Mouse (Mus musculus) lung, postnatal 0 days (tissue): Measurements from ENCODE around the gene Zkscan3. TPM values are rescaled to one million over a fixed set of nuclear protein-coding genes. Genes with fewer than 3 reads are reported as not detected.
"Not testable (repeated sequence)": the region's sequence is repeated elsewhere in the genome, so short reads cannot be mapped to it uniquely, and the experiment has no call there.

Source experiments
- ATAC-seq: fragments of 200-750 bp; cut with Nextera tagmentation; 2 replicates; pipeline ENCODE4 v1.8.0; 2017; ENCODE audit warnings: moderate library complexity
- DNase-seq: peaks from one replicate; pipeline ENCODE4 v3.0.0-alpha.2; 2016; ENCODE audit warnings: low spot score
- H3K27ac ChIP-seq: fragments of 300-500 bp; sonication (generic); 2 replicates; pipeline ENCODE4 v1.5.1; 2014; ENCODE audit warnings: antibody characterized with exemption, mild to moderate bottlenecking, low read length, mixed read lengths
- H3K27me3 ChIP-seq: fragments of 300-500 bp; sonication (generic); replicated peaks from 2 replicates; pipeline ENCODE4 v1.6.1; 2014; ENCODE audit warnings: low read length, mixed read lengths; ENCODE audit not compliant: insufficient read depth
- H3K36me3 ChIP-seq: fragments of 300-500 bp; sonication (generic); 2 replicates; pipeline ENCODE4 v1.6.1; 2014; ENCODE audit warnings: low read length, mixed read lengths; ENCODE audit not compliant: insufficient read depth
- H3K4me1 ChIP-seq: fragments of 300-500 bp; sonication (generic); 2 replicates; pipeline ENCODE4 v1.6.1; 2014; ENCODE audit warnings: antibody characterized with exemption, low read depth, low read length, mixed read lengths; ENCODE audit not compliant: insufficient read depth
- H3K4me2 ChIP-seq: fragments of 300-500 bp; sonication (generic); replicated peaks from 2 replicates; pipeline ENCODE4 v1.6.1; 2014; ENCODE audit warnings: low read depth, mild to moderate bottlenecking, low read length, moderate library complexity, mixed read lengths
- H3K4me3 ChIP-seq: fragments of 300-500 bp; sonication (generic); 2 replicates; pipeline ENCODE4 v1.5.1; 2014; ENCODE audit warnings: low read depth, low read length
- H3K9ac ChIP-seq: fragments of 300-500 bp; sonication (generic); replicated peaks from 2 replicates; pipeline ENCODE4 v1.6.1; 2014; ENCODE audit warnings: low read depth, mild to moderate bottlenecking
- H3K9me3 ChIP-seq: fragments of 300-500 bp; sonication (generic); 2 replicates; pipeline ENCODE4 v1.6.1; 2016; ENCODE audit warnings: low read length, mixed read lengths
- CTCF ChIP-seq: IDR thresholded peaks from 2 replicates; pipeline ENCODE4 v1.5.1; 2016; ENCODE audit warnings: antibody characterized with exemption, mild to moderate bottlenecking
- EP300 ChIP-seq: IDR thresholded peaks from 2 replicates; pipeline ENCODE4 v1.6.1; 2016; ENCODE audit warnings: antibody characterized with exemption, mild to moderate bottlenecking, control low read depth
- WGBS: fragments of 180-500 bp; shearing (Covaris S2); extraction: QIAGEN DNeasy Blood & Tissue Kit; methylation state at CpG from one replicate; pipeline ENCODE4 v1.1.7; 2014; 5-methylcytosine and 5-hydroxymethylcytosine counted together
- polyA plus RNA-seq: library from polyadenylated mRNA; unstranded; fragments of >200 nt; fragmentation: Nextera tagmentation; extraction: Ambion mirVana; gene quantifications from 2 replicates; pipeline ENCODE4 v1.2.1, GENCODE M21; 2015

Zkscan3 gene
- polyA plus RNA-seq, 1 experiment from 2014 or later, result 46.3 TPM

DNA sequence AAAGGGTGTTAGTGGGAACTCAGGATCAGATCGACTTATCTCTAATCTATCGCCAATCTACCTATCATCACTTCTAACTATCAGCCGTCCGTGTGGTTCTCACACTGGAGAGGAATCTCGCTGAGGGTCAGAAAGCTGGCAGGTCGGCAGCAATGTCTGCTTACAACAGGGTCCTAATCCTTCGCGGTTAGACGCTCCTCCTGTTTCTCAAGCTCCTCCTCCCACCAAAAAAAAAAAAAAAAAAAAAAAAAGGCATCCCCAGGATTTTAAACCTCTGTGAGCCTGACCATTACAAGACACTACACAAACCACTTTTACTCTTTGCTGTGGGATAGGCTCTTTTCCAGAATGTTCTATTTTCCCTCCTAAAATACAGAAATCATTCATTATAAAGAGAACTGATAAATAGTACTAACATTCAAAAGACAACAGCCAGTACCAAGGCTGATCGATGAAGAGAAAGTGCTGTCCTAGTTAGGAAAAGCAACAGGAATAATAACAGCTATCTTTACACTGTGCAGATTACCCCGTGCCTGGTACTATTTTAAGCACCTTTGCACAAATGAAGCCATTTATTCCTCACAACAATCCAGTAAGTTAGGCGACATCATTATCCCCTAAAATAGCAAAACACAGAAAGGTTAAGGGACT is 794 bp downstream of the Zkscan3 start:
- ATAC-seq, result peak; percentile 19; the same call in 1 of the 2 replicates
- peak overlapping the region; percentile 83 for H3K27ac ChIP-seq
- H3K4me3 ChIP-seq, result peak overlapping the region; percentile 76
- peak overlapping the region; percentile 67 for H3K4me2 ChIP-seq
- H3K27me3 ChIP-seq, result no peaks in the 10 kb centered on the region
- no peaks in the 10 kb centered on the region for H3K9me3 ChIP-seq
- WGBS, result 6% methylated on average over 12 of the region's 12 CpGs
- H3K36me3 ChIP-seq, result no peaks in the 10 kb centered on the region
- TF ChIP-seq EP300, result no peak
- no peak for TF ChIP-seq CTCF
- DNase-seq, result peak; percentile 35
- H3K4me1 ChIP-seq, result peaks cover 5% of the 10 kb centered on the region; the same call in 1 of the 2 replicates
- peak overlapping the region; percentile 76 for H3K9ac ChIP-seq

DNA sequence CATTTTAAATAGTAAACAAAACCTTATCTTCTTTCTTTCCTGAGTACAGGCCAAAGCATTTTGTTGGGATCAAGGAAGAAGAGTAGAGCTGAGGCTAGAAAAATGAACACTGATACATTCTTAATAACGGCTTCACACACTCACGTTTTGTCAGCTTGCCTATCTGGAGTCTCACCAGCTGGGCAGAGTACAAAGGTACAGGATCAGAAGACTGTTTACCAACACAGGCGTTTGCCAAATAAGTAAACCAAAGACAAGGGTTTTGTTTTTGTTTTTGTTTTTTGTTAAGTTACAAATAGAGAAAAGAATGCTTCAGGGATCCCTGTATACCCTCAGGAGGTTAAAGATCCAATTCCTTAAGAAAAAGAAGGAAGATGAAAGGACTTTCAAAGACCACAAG is 1.4 kb downstream of the Zkscan3 start:
- no peak for ATAC-seq
- no peaks in the 10 kb centered on the region for H3K36me3 ChIP-seq
- H3K9ac ChIP-seq, result peak overlapping the region; percentile 76; the same call in 1 of the 2 replicates
- H3K27me3 ChIP-seq, result no peaks in the 10 kb centered on the region
- H3K27ac ChIP-seq, result no peak overlapping the region
- H3K9me3 ChIP-seq, result no peaks in the 10 kb centered on the region
- H3K4me3 ChIP-seq, result peak overlapping the region; percentile 76; the same call in 1 of the 2 replicates
- DNase-seq, result no peak
- H3K4me1 ChIP-seq, result peaks cover 5% of the 10 kb centered on the region; the same call in 1 of the 2 replicates
- TF ChIP-seq CTCF, result no peak
- no peak for TF ChIP-seq EP300
- 58% methylated on average over 3 of the region's 3 CpGs for WGBS
- H3K4me2 ChIP-seq, result peak overlapping the region; percentile 67

DNA sequence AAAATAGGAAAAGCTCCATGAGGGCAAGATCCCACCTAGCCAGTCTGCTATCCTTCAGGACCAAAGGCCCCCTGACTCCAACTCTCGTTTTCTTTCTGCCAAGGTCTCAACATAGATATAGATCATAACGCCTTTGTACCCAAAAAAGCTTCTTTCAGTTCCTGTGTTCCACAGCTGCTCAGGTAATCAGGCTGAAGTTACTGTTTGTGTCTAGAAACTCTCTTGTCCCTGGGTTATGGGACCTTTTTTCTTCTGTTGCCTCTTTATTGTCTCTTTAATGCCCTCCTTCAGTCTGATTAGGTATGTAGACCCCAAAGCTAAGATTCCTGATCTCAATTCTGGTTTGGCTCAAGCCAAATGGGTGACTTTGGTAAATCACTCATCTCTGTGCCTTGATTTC is 5.1 kb downstream of the Zkscan3 start:
- no peaks in the 10 kb centered on the region for H3K27me3 ChIP-seq
- DNase-seq, result no peak
- H3K4me2 ChIP-seq, result no peak overlapping the region
- peaks cover 19% of the 10 kb centered on the region for H3K36me3 ChIP-seq
- TF ChIP-seq CTCF, result no peak
- no peak for TF ChIP-seq EP300
- H3K4me1 ChIP-seq, result peaks cover 5% of the 10 kb centered on the region; the same call in 1 of the 2 replicates
- H3K9me3 ChIP-seq, result no peaks in the 10 kb centered on the region
- H3K4me3 ChIP-seq, result no peak overlapping the region
- WGBS, result 87% methylated on average over 2 of the region's 2 CpGs
- no peak overlapping the region for H3K27ac ChIP-seq
- H3K9ac ChIP-seq, result no peak overlapping the region
- ATAC-seq, result no peak

GRCm38 (mm10) chr13:21396048-21396447 is 6.5 kb downstream of the Zkscan3 start:
- WGBS, result 91% methylated on average over 14 of the region's 18 CpGs
- ATAC-seq, result peak; percentile 38; the same call in 1 of the 2 replicates
- not testable (repeated sequence) for DNase-seq

DNA sequence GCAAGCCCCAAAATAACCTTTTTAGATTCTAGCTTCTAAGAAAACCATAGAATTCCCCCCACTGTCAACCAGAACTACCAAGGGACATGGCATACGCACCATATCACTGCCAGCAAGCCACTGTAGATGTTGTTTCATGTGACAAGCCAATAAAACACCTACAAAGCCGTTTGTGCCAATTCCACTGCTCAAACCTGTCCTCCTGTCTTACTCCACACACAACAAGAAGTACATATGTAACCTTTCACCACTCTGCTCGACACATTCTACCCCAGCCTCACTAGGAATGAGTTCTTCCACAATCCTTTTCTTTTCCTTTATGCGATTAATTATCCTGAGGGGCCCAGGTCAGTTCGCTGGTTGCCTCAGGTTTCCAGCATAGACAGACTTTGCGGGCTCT is 6.9 kb downstream of the Zkscan3 start:
- H3K4me2 ChIP-seq, result no peak overlapping the region
- H3K27me3 ChIP-seq, result no peaks in the 10 kb centered on the region
- no peak overlapping the region for H3K4me3 ChIP-seq
- ATAC-seq (no peak), DNase-seq (no peak)
- H3K27ac ChIP-seq, result no peak overlapping the region
- 94% methylated on average over 6 of the region's 6 CpGs for WGBS
- peaks cover 35% of the 10 kb centered on the region for H3K36me3 ChIP-seq
- no peak for TF ChIP-seq CTCF
- no peak for TF ChIP-seq EP300
- no peaks in the 10 kb centered on the region; the same call in 1 of the 2 replicates for H3K4me1 ChIP-seq
- no peak overlapping the region for H3K9ac ChIP-seq
- no peaks in the 10 kb centered on the region for H3K9me3 ChIP-seq

More at GRCm38 (mm10) chr13:21396048-21396447, 6.5 kb downstream of the Zkscan3 start:
- H3K9ac ChIP-seq, H3K4me3 ChIP-seq, H3K27ac ChIP-seq, H3K4me1 ChIP-seq, H3K9me3 ChIP-seq, H3K4me2 ChIP-seq, H3K27me3 ChIP-seq: not testable (repeated sequence)
- H3K36me3 ChIP-seq, result peaks cover 31% of the 10 kb centered on the region

DNA sequence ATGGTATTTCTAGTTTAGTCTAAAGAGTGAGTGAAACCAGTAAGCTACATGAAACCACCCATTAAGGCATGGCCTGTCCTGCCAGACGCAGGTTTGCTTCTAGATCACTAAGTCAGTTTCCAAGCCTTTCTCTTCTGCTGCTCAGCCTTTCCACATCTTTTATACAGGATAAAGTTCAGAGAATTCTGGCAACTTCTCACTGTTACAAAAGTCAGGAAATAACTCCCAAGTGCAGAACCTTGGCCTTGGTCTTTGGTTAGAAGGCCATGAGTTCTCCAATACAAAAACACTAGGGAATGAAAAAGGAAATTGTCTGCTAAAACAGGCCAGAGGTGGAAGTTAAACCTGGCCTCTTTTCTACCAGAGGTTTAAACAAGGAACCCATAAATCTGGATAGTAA is 7.3 kb downstream of the Zkscan3 start:
- Histone ChIP-seq H3K27me3 (no peaks in the 10 kb centered on the region), H3K4me2 (no peak overlapping the region), H3K36me3 (peaks cover 39% of the 10 kb centered on the region), H3K4me3 (no peak overlapping the region), H3K9ac (no peak overlapping the region), H3K4me1 (no peaks in the 10 kb centered on the region; the same call in 1 of the 2 replicates), H3K27ac (no peak overlapping the region), H3K9me3 (no peaks in the 10 kb centered on the region)
- WGBS, result 93% methylated on average over 1 of the region's 1 CpGs
- DNase-seq (no peak), ATAC-seq (no peak)
- TF ChIP-seq EP300 (no peak), CTCF (no peak)
